Mouse (Mus musculus) gastrocnemius, postnatal 36 days (tissue): ENCODE measurements at regions not wholly inside any gene's neighbourhood (a gene's known extent, or its start where the extent isn't known, plus 50 kb on each side); places are given as distances from the start of the nearest gene placed in this dataset.

ENCODE experiments used
- DNase-seq, 2 experiments: peaks; one replicate each; pipeline ENCODE4 v3.0.0; 2022
- intact Hi-C: fragments of 180-260 bp; cut with DNase I; formaldehyde crosslinking; loops from one replicate; pipeline ENCODE4 v1.15.1; 2025

DNA sequence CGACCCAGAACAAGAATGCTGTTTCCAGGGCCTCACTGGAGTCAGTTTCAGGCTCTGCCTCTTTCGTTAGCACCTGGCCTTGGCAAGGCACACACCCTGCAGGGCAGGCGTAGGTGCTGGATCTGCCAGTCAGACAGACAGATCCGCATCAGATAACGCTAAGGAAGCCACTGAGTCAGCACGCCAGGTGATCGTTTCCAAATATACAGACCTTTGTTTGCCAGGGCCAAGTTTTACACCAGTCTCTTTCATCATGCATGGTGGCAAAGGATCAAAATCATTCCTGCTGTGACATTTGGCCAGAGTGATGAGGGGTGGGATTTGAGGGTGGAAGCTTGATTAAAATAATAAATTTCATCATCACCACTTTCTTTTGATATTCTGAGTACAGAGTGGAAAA is 411.0 kb downstream of the Ofcc1 start:
- intact Hi-C loops = no loop called here
- DNase-seq = no peak

GRCm38 (mm10) chr13:39935216-39935615 is 426.0 kb downstream of the Ofcc1 start:
- intact Hi-C loops = no loop called here
- no peak for DNase-seq

DNA sequence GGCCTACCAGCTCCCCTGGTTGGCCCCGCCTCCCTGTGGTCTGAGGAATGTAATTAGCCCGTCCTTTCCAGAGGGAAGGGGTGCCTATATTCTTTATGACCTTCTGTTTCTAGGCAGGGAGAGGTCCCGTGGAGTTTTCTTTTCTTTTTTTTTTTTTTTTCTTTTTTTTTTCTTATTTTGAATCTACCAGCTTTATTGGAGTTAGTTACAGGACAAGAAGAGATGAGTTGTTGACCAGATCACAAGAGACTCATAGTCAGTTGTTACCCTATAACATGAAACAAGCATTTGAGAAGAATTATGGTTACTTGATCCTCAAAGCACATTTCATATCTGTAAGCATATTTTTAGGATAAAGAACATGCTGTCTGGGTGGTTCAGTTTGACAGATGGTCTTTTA is 429.8 kb downstream of the Ofcc1 start:
- intact Hi-C loops = no loop called here
- DNase-seq = no peak

- no peak for DNase-seq
- intact Hi-C loops = no loop called here
These were observed 432.7 kb downstream of the Ofcc1 start for GRCm38 (mm10) chr13:39928573-39928972.

GRCm38 (mm10) chr13:39924366-39924765 is 436.9 kb downstream of the Ofcc1 start:
- intact Hi-C loops = no loop called here
- no peak for DNase-seq

DNA sequence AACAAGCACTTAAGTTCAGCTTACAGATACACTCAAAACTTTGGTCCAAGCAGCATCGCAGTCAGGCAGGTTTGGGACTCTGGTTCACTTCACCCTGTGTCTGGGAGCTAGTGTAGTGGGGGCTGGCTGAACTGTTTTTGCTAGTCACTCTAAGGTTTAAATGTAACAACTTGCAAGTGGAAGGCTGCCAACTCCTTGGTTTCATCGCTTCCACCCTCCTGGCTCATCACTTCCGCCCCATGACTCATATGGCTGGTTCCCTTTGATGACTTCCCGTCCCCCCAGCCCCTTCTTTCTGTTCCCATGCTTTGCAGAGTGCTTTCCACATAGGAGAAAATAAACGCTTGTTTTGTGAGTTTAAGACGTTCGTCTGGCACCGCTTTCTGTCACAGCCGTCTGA is 438.1 kb downstream of the Ofcc1 start:
- no peak for DNase-seq
- intact Hi-C loops = no loop called here

DNA sequence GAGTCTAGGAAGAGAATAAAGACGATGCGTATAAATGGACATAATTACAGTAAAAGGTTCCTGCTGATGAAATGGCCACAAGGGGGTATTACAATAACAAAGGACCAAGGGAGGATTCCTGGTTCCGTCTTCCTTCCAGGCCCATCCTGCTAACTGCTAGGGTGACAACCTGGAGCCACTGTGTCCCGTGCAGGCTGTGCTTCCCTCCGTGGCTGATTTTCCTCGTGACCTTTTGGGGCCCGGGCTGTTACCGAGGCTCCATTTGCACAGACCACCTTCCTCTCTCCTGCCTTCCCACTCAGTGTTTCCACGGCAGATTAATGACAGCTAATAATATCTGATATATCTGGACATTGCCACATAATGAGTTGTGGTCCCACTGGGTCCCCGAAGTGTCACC is 453.5 kb downstream of the Ofcc1 start:
- intact Hi-C loops = no loop called here
- no peak for DNase-seq

GRCm38 (mm10) chr13:39904264-39904663 is 457.0 kb downstream of the Ofcc1 start:
- no peak for DNase-seq
- intact Hi-C loops = no loop called here

GRCm38 (mm10) chr13:39903319-39903718 is 457.9 kb downstream of the Ofcc1 start:
- intact Hi-C loops = no loop called here
- DNase-seq = no peak

GRCm38 (mm10) chr13:39899332-39899731 is 461.9 kb downstream of the Ofcc1 start:
- intact Hi-C loops = no loop called here
- DNase-seq = no peak

- no peak for DNase-seq
- intact Hi-C loops = no loop called here
These were observed 462.8 kb downstream of the Ofcc1 start for GRCm38 (mm10) chr13:39898412-39898979.

GRCm38 (mm10) chr13:39894159-39894558 is 467.1 kb downstream of the Ofcc1 start:
- intact Hi-C loops = no loop called here
- DNase-seq = no peak

GRCm38 (mm10) chr13:39881066-39881465 is 480.2 kb downstream of the Ofcc1 start:
- no peak for DNase-seq
- intact Hi-C loops = no loop called here

GRCm38 (mm10) chr13:39880136-39880535 is 481.1 kb downstream of the Ofcc1 start:
- intact Hi-C loops = no loop called here

DNA sequence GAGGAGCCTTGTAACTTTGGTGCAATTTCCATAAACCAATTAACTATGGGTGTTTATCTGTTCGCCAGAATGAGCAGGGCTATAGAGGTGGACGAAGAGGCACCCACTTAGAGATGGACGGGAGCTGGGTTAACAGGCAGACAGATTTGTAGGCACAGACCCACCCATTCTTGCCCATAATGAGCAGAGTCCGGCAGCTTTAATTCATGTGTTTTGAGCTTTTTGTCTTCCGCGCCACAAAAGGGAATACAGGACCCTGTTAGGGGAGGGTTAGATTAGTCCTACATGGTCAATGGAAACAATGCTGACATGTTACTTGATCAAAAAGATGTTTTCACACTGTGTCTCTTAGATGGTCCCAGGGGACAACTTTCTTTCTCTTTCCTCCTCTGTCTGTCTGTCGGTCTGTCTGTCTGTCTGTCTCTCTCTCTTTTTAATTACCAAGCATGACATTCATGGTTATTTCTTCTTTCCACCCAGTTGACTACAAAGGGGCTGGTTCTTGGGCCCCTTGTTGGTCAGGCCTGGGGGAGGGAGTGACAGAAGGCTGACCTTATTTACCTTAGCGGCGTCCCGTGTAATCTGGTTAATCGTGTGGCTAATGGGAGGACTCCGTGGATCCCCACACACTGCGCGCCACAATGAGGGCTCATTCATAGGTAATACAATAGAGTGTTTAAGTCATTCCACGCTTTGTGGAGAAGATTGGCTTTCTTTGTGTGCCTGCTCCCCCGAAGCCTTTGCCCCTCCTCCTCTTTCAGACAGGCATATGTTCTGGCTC is 483.7 kb downstream of the Ofcc1 start:
- intact Hi-C loops = no loop called here
- no peak for DNase-seq

More at GRCm38 (mm10) chr13:39880136-39880535, 481.1 kb downstream of the Ofcc1 start:
- DNase-seq = no peak

DNA sequence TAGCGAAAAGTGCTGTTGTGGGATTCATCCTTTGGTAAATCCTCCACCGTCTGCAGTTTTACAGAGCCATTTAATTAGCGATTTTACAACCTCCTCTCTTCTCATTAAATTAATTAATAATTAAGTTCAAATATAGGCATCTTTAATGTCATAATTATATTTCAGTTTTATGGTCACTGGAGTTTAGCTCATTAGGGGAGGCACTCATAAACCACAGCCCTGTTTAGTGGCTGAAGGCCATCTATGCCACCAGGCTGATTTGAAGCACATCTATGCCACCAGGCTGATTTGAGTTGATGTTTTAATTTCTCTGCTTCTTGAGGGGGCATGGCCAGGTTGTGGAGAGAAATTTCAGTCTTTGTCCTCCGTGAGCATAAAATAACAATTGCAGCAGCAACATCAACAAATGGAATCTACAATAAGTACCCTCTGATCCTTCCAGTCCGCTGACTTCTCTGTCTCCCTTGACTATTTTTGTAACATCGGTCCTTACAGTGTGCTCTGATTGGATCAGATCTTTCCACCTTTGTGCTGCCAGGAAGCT is 508.9 kb downstream of the Ofcc1 start:
- intact Hi-C loops = no loop called here
- no peak for DNase-seq

- intact Hi-C loops = no loop called here
These were observed 511.9 kb downstream of the Ofcc1 start for GRCm38 (mm10) chr13:39849391-39849790.

DNA sequence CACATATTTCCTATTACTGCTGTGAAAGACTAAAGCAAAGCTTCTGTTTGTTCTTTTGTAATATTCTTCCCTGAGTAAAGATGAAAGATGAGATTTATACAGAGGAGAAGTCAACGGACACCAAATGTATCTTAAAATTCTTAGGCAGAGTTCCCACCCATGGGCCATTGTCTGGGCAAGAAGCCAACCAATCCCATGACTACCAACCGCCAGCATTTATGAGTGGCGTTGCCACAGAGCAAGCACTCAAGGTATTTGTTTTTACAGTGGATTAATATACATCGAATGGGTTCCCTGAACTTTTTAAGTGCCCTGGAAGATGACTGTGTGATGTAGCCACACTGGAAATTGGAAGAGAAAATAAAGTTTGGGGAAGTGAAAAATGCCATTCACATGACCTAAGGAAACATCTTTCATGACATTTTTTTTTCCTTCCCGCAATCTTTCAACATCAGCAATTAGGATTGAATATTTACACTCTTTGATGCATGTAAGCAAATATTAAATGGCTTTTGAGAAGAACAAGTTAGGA is 525.1 kb downstream of the Ofcc1 start:
- DNase-seq = no peak
- intact Hi-C loops = no loop called here

More at GRCm38 (mm10) chr13:39849391-39849790, 511.9 kb downstream of the Ofcc1 start:
- DNase-seq = no peak

- no peak for DNase-seq
- intact Hi-C loops = no loop called here
These were observed 525.9 kb downstream of the Ofcc1 start for GRCm38 (mm10) chr13:39835302-39835701.

- DNase-seq = no peak
These were observed 526.6 kb downstream of the Ofcc1 start for GRCm38 (mm10) chr13:39834521-39835245.

DNA sequence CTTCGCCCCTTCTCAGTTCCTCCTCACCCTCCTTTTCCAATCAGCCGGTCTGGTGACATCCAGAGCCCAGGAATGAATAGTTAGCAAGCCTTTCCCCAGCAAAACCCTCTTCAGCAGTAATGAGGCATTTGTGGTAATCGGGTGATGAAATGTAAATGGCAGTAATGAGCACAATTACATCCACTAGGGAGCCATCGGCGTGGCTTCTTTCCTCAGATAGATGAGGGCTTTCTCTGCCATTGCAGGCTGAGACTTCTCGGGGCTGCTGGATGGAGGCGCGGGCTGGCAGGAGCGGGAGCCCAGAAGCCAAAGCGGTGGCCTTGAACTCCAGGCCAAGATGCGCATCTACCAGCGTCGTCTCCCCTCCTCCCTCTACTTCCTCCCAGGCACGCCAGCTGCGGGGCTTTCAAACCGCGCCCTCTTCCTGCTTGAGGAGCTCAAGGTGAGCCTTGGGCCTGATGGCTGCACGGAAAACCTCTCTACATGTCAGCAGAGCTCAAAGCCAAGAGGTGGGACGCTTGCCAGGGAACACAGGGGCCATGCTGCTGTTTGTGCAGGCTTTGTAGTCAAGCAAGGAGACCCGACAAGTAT is 537.2 kb downstream of the Ofcc1 start:
- intact Hi-C loops = no loop called here
- peak in 1 of 2 experiments; percentile 9 for DNase-seq

More at GRCm38 (mm10) chr13:39834521-39835245, 526.6 kb downstream of the Ofcc1 start:
- intact Hi-C loops = no loop called here
